Mouse (Mus musculus) heart, postnatal 0 days (tissue): ENCODE results near the gene Bcdin3d.

Experiments used
- CTCF ChIP-seq: IDR thresholded peaks from 2 replicates; pipeline ENCODE4 v1.5.1; 2016; ENCODE audit warnings: antibody characterized with exemption, control low read depth, low read depth
- EP300 ChIP-seq: IDR thresholded peaks from 2 replicates; pipeline ENCODE4 v1.6.1; 2016; ENCODE audit warnings: antibody characterized with exemption, low read depth

DNA sequence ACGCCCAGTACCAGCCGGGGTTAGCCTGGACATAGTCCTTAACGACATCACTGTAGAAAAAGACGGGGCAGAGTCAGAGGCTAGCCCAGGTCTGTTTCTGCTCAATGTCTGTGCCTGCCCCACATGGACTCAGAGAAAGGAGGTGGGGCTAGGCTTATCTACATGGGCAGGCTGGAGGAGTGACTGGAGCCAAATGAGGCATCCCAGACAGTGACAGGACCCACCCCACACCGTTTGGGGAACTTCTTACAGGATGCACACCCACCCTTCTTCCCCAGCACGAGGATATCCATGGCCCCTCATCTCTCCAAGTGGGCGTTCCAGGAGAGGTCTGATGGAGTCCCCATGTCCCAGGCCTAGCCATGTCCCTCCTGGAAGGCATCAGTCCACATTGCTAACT, 45.8 kb upstream of the Bcdin3d start:
- no peak for TF ChIP-seq CTCF
- TF ChIP-seq EP300, result no peak
